Mouse (Mus musculus) right cerebral cortex, adult 2 months (tissue): ENCODE measurements around the gene Insyn1.

Experiments
- DNase-seq, 2 experiments: peaks; one replicate each; pipeline ENCODE4 v3.0.0; 2021 to 2022; ENCODE audit warnings: low spot score in 2 of 2

Gene Insyn1

GRCm38 (mm10) chr9:58534766-58535165, 46.4 kb downstream of the Insyn1 start:
- DNase-seq, result peak; percentile 68 to 73

- peak in 1 of 2 experiments; percentile 34 for DNase-seq
Measured at GRCm38 (mm10) chr9:58535447-58536134, 47.2 kb downstream of the Insyn1 start.

GRCm38 (mm10) chr9:58537774-58538173, 49.4 kb downstream of the Insyn1 start:
- DNase-seq, result no peak

- DNase-seq, result peak; percentile 64 to 72
Measured at GRCm38 (mm10) chr9:58539886-58540285, 51.5 kb downstream of the Insyn1 start.

GRCm38 (mm10) chr9:58541895-58542338, 53.5 kb downstream of the Insyn1 start:
- peak; percentile 69 to 75 for DNase-seq

- peak; percentile 57 to 70 for DNase-seq
Measured at GRCm38 (mm10) chr9:58544879-58545324, 56.5 kb downstream of the Insyn1 start.

GRCm38 (mm10) chr9:58545428-58545827, 57.0 kb downstream of the Insyn1 start:
- no peak for DNase-seq

- peak; percentile 46 to 63 for DNase-seq
Measured at GRCm38 (mm10) chr9:58546630-58547360, 58.4 kb downstream of the Insyn1 start.

- no peak for DNase-seq
Measured at GRCm38 (mm10) chr9:58548897-58549296, 60.5 kb downstream of the Insyn1 start.
